Mouse (Mus musculus): ENCODE measurements around the gene Grasp. TPM values are rescaled to one million over a fixed set of nuclear protein-coding genes. Genes with fewer than 3 reads are reported as not detected.
A peak's percentile ranks its signal among the peaks of the same experiment; 100 is the strongest.

Grasp gene
- polyA plus RNA-seq, 1 experiment from 2014 or later: 5.6 TPM

- WGBS: 43% methylated on average over 56 of the region's 56 CpGs
- Histone ChIP-seq H3K9me3 (replicated peaks; ENCODE audit: control insufficient read depth, low read length) (no peaks in the 10 kb centered on the region), H3K4me1 (ENCODE audit: control insufficient read depth, insufficient read depth, low read length) (no peaks in the 10 kb centered on the region; the same call in 1 of the 2 replicates), H3K27me3 (ENCODE audit: control insufficient read depth, insufficient read depth, low read length) (no peaks in the 10 kb centered on the region), H3K9ac (replicated peaks; ENCODE audit: low read length) (no peak overlapping the region; the same call in 1 of the 2 replicates), H3K36me3 (replicated peaks; ENCODE audit: control insufficient read depth, insufficient read depth, low read depth, low read length) (peaks cover 6% of the 10 kb centered on the region), H3K27ac (replicated peaks; ENCODE audit: low read depth, low read length) (no peak overlapping the region), H3K4me2 (ENCODE audit: low read depth, low read length) (no peak overlapping the region), H3K4me3 (ENCODE audit: low read depth, low read length) (no peak overlapping the region)
- ATAC-seq (replicated peaks; ENCODE audit: insufficient number of reproducible peaks, low FRiP score, low TSS enrichment, low read depth) (no peak), DNase-seq (ENCODE audit: low spot score) (no peak)
These were observed 7.7 kb downstream of the Grasp start for GRCm38 (mm10) chr15:101231648-101232180.

GRCm38 (mm10) chr15:101232607-101233006, 8.6 kb downstream of the Grasp start:
- ATAC-seq (replicated peaks; ENCODE audit: insufficient number of reproducible peaks, low FRiP score, low TSS enrichment, low read depth) (no peak), DNase-seq (ENCODE audit: low spot score) (no peak)
- no peak overlapping the region for H3K9ac ChIP-seq (replicated peaks; ENCODE audit: low read length)
- no peak overlapping the region for H3K4me3 ChIP-seq (ENCODE audit: low read depth, low read length)
- H3K27me3 ChIP-seq (ENCODE audit: control insufficient read depth, insufficient read depth, low read length): no peaks in the 10 kb centered on the region
- no peaks in the 10 kb centered on the region for H3K9me3 ChIP-seq (replicated peaks; ENCODE audit: control insufficient read depth, low read length)
- H3K4me2 ChIP-seq (ENCODE audit: low read depth, low read length): no peak overlapping the region
- no peak overlapping the region for H3K27ac ChIP-seq (replicated peaks; ENCODE audit: low read depth, low read length)
- no peaks in the 10 kb centered on the region; the same call in 1 of the 2 replicates for H3K4me1 ChIP-seq (ENCODE audit: control insufficient read depth, insufficient read depth, low read length)
- H3K36me3 ChIP-seq (replicated peaks; ENCODE audit: control insufficient read depth, insufficient read depth, low read depth, low read length): peaks cover 6% of the 10 kb centered on the region
- 74% methylated on average over 4 of the region's 4 CpGs for WGBS

GRCm38 (mm10) chr15:101233183-101233582, 9.2 kb downstream of the Grasp start:
- no peaks in the 10 kb centered on the region; the same call in 1 of the 2 replicates for H3K4me1 ChIP-seq (ENCODE audit: control insufficient read depth, insufficient read depth, low read length)
- DNase-seq (ENCODE audit: low spot score): no peak
- no peak overlapping the region for H3K27ac ChIP-seq (replicated peaks; ENCODE audit: low read depth, low read length)
- no peak overlapping the region for H3K4me2 ChIP-seq (ENCODE audit: low read depth, low read length)
- H3K9ac ChIP-seq (replicated peaks; ENCODE audit: low read length): no peak overlapping the region
- H3K4me3 ChIP-seq (ENCODE audit: low read depth, low read length): no peak overlapping the region
- H3K36me3 ChIP-seq (replicated peaks; ENCODE audit: control insufficient read depth, insufficient read depth, low read depth, low read length): peaks cover 6% of the 10 kb centered on the region
- WGBS: 89% methylated on average over 3 of the region's 3 CpGs
- H3K9me3 ChIP-seq (replicated peaks; ENCODE audit: control insufficient read depth, low read length): no peaks in the 10 kb centered on the region
- H3K27me3 ChIP-seq (ENCODE audit: control insufficient read depth, insufficient read depth, low read length): no peaks in the 10 kb centered on the region
- ATAC-seq (replicated peaks; ENCODE audit: insufficient number of reproducible peaks, low FRiP score, low TSS enrichment, low read depth): no peak

- H3K9me3 ChIP-seq (replicated peaks; ENCODE audit: control insufficient read depth, low read length): no peaks in the 10 kb centered on the region
- H3K9ac ChIP-seq (replicated peaks; ENCODE audit: low read length): no peak overlapping the region
- ATAC-seq (replicated peaks; ENCODE audit: insufficient number of reproducible peaks, low FRiP score, low TSS enrichment, low read depth) (no peak), DNase-seq (ENCODE audit: low spot score) (no peak)
- H3K36me3 ChIP-seq (replicated peaks; ENCODE audit: control insufficient read depth, insufficient read depth, low read depth, low read length): peaks cover 6% of the 10 kb centered on the region
- H3K27me3 ChIP-seq (ENCODE audit: control insufficient read depth, insufficient read depth, low read length): no peaks in the 10 kb centered on the region
- H3K4me3 ChIP-seq (ENCODE audit: low read depth, low read length): no peak overlapping the region
- no peak overlapping the region for H3K4me2 ChIP-seq (ENCODE audit: low read depth, low read length)
- H3K4me1 ChIP-seq (ENCODE audit: control insufficient read depth, insufficient read depth, low read length): no peaks in the 10 kb centered on the region; the same call in 1 of the 2 replicates
- 23% methylated on average over 11 of the region's 11 CpGs for WGBS
- no peak overlapping the region for H3K27ac ChIP-seq (replicated peaks; ENCODE audit: low read depth, low read length)
These were observed 9.8 kb downstream of the Grasp start for GRCm38 (mm10) chr15:101233641-101234275.

- no peak for ATAC-seq (replicated peaks; ENCODE audit: insufficient number of reproducible peaks, low FRiP score, low TSS enrichment, low read depth)
- Histone ChIP-seq H3K4me2 (ENCODE audit: low read depth, low read length) (no peak overlapping the region), H3K9me3 (replicated peaks; ENCODE audit: control insufficient read depth, low read length) (no peaks in the 10 kb centered on the region), H3K27me3 (ENCODE audit: control insufficient read depth, insufficient read depth, low read length) (no peaks in the 10 kb centered on the region), H3K9ac (replicated peaks; ENCODE audit: low read length) (no peak overlapping the region), H3K36me3 (replicated peaks; ENCODE audit: control insufficient read depth, insufficient read depth, low read depth, low read length) (peaks cover 6% of the 10 kb centered on the region), H3K4me3 (ENCODE audit: low read depth, low read length) (no peak overlapping the region), H3K27ac (replicated peaks; ENCODE audit: low read depth, low read length) (no peak overlapping the region), H3K4me1 (ENCODE audit: control insufficient read depth, insufficient read depth, low read length) (no peaks in the 10 kb centered on the region; the same call in 1 of the 2 replicates)
- WGBS: 72% methylated on average over 10 of the region's 10 CpGs
- DNase-seq (ENCODE audit: low spot score): no peak
These were observed 10.8 kb downstream of the Grasp start for GRCm38 (mm10) chr15:101234611-101235341.

- WGBS: 35% methylated on average over 5 of the region's 5 CpGs
- ATAC-seq (replicated peaks; ENCODE audit: insufficient number of reproducible peaks, low FRiP score, low TSS enrichment, low read depth) (no peak), DNase-seq (ENCODE audit: low spot score) (no peak)
- Histone ChIP-seq H3K9me3 (replicated peaks; ENCODE audit: control insufficient read depth, low read length) (no peaks in the 10 kb centered on the region), H3K4me2 (ENCODE audit: low read depth, low read length) (no peak overlapping the region), H3K4me1 (ENCODE audit: control insufficient read depth, insufficient read depth, low read length) (no peaks in the 10 kb centered on the region; the same call in 1 of the 2 replicates), H3K4me3 (ENCODE audit: low read depth, low read length) (no peak overlapping the region), H3K36me3 (replicated peaks; ENCODE audit: control insufficient read depth, insufficient read depth, low read depth, low read length) (peaks cover 6% of the 10 kb centered on the region), H3K27me3 (ENCODE audit: control insufficient read depth, insufficient read depth, low read length) (no peaks in the 10 kb centered on the region), H3K9ac (replicated peaks; ENCODE audit: low read length) (no peak overlapping the region), H3K27ac (replicated peaks; ENCODE audit: low read depth, low read length) (no peak overlapping the region)
These were observed 11.3 kb downstream of the Grasp start for GRCm38 (mm10) chr15:101235342-101235698.

GRCm38 (mm10) chr15:101235728-101236327, 11.8 kb downstream of the Grasp start:
- Histone ChIP-seq H3K4me3 (ENCODE audit: low read depth, low read length) (no peak overlapping the region), H3K9ac (replicated peaks; ENCODE audit: low read length) (no peak overlapping the region; the same call in 1 of the 2 replicates), H3K4me2 (ENCODE audit: low read depth, low read length) (no peak overlapping the region), H3K4me1 (ENCODE audit: control insufficient read depth, insufficient read depth, low read length) (no peaks in the 10 kb centered on the region; the same call in 1 of the 2 replicates), H3K36me3 (replicated peaks; ENCODE audit: control insufficient read depth, insufficient read depth, low read depth, low read length) (peaks cover 4% of the 10 kb centered on the region), H3K9me3 (replicated peaks; ENCODE audit: control insufficient read depth, low read length) (no peaks in the 10 kb centered on the region), H3K27me3 (ENCODE audit: control insufficient read depth, insufficient read depth, low read length) (no peaks in the 10 kb centered on the region), H3K27ac (replicated peaks; ENCODE audit: low read depth, low read length) (no peak overlapping the region)
- DNase-seq (ENCODE audit: low spot score) (no peak), ATAC-seq (replicated peaks; ENCODE audit: insufficient number of reproducible peaks, low FRiP score, low TSS enrichment, low read depth) (peak; percentile 24; the same call in 1 of the 2 replicates)
- 48% methylated on average over 12 of the region's 12 CpGs for WGBS

Measured in embryonic facial prominence, embryonic 11.5 days (tissue).